Mouse (Mus musculus): Measurements from ENCODE around the gene Ifna4.
A peak's percentile ranks its signal among the peaks of the same experiment; 100 is the strongest.
"Not testable (repeated sequence)": the region's sequence is repeated elsewhere in the genome, so short reads cannot be mapped to it uniquely, and the experiment has no call there.

The Ifna4 gene

DNA sequence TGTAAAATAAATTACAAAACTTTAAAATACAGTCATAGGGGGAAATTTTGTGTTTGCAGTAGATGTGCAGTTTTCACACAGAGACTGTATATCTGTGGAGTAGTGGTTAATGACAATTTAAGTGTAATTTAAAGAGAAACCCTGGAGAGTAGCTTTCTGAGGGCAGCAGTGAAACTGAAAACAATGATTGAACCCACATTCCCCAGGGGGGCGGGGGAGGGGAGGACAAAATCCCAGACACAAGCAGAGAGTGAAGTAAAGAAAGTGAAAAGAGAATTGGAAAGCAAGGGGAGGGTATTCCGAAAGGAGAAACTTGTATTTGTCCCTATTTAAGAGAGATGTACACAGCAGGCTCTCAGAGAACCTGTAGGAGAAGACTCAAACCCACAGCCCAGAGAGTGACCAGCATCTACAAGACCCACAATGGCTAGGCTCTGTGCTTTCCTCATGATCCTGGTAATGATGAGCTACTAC lies at the start of gene Ifna4:
Gene Ifna4 (plus strand): TSS at position 424 of the 474 bp plus-strand sequence.
- no peak for DNase-seq

DNA sequence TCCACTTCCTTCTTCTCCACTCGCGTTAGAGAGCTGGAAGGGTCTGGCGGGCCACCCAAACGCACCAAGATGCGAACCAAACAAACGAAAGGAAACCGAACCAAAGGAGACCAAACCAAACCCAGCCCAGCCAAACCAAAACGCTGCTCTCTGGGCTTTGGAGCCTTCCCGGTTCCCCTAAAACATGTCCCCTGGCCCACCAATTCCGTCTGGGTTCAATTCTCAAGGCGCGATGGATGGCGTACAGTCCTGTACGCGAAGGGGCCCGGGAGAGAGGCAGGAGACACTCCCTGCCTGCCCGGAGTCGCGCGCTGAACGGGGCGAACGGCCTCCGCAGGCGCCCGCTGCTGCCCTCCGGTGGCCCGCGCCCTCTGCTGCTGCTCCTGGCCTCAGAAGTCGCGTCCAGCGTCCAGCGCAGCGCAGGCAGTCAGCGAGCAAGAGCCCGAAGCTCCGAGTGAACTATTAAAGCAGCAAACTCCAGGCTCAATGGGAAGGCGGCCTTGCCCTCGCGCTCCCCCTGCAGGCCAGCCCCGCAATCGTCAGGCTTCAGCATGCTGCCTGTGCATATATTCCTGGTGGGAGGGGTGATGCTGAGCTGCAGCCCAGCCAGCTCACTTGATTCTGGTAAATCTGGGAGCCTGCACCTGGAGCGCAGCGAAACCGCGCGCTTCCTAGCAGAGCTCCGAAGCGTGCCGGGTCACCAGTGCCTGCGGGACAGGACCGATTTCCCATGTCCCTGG lies 47.6 kb upstream of the Ifna4 start, which contains the start of gene Gm13275:
Gene Gm13275 (plus strand): TSS at position 552 of the 740 bp plus-strand sequence.
- DNase-seq: peak; percentile 14 to 46

DNA sequence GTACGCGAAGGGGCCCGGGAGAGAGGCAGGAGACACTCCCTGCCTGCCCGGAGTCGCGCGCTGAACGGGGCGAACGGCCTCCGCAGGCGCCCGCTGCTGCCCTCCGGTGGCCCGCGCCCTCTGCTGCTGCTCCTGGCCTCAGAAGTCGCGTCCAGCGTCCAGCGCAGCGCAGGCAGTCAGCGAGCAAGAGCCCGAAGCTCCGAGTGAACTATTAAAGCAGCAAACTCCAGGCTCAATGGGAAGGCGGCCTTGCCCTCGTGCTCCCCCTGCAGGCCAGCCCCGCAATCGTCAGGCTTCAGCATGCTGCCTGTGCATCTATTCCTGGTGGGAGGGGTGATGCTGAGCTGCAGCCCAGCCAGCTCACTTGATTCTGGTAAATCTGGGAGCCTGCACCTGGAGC lies 44.6 kb upstream of the Ifna4 start, which contains the start of gene Gm13279:
Gene Gm13279 (plus strand): TSS at position 301 of the 400 bp plus-strand sequence.
- DNase-seq: not testable (repeated sequence)

DNA sequence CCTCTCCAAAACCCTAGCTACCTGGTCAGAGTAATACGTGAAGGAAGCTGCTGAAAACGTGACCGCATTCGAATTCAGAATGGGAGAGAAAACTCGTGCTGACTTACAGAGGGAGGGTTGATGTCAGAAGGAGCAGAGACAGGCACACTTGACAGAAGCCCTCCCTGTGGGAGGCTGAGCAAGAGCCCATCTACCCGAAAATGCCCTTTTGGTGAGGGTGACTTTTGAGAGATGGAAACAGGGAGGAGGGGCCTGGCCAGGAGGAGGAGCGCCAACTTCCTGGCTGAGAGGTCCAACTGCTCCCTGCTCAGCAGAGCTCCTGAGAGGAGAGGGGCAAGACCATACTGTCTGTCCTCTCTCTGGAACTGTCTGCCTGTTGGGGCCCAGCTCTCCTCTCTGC lies 42.3 kb upstream of the Ifna4 start, which contains the start of gene Gm13285:
Gene Gm13285 (plus strand): TSS at position 301 of the 400 bp plus-strand sequence.
- DNase-seq: not testable (repeated sequence)

DNA sequence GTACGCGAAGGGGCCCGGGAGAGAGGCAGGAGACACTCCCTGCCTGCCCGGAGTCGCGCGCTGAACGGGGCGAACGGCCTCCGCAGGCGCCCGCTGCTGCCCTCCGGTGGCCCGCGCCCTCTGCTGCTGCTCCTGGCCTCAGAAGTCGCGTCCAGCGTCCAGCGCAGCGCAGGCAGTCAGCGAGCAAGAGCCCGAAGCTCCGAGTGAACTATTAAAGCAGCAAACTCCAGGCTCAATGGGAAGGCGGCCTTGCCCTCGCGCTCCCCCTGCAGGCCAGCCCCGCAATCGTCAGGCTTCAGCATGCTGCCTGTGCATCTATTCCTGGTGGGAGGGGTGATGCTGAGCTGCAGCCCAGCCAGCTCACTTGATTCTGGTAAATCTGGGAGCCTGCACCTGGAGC lies 38.7 kb upstream of the Ifna4 start, which contains the start of gene Gm13287:
Gene Gm13287 (plus strand): TSS at position 301 of the 400 bp plus-strand sequence.
- DNase-seq: not testable (repeated sequence)

DNA sequence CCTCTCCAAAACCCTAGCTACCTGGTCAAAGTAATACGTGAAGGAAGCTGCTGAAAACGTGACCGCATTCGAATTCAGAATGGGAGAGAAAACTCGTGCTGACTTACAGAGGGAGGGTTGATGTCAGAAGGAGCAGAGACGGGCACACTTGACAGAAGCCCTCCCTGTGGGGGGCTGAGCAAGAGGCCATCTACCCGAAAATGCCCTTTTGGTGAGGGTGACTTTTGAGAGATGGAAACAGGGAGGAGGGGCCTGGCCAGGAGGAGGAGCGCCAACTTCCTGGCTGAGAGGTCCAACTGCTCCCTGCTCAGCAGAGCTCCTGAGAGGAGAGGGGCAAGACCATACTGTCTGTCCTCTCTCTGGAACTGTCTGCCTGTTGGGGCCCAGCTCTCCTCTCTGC lies 36.4 kb upstream of the Ifna4 start, which contains the start of gene Gm13288:
Gene Gm13288 (plus strand): TSS at position 301 of the 400 bp plus-strand sequence.
- not testable (repeated sequence) for DNase-seq

DNA sequence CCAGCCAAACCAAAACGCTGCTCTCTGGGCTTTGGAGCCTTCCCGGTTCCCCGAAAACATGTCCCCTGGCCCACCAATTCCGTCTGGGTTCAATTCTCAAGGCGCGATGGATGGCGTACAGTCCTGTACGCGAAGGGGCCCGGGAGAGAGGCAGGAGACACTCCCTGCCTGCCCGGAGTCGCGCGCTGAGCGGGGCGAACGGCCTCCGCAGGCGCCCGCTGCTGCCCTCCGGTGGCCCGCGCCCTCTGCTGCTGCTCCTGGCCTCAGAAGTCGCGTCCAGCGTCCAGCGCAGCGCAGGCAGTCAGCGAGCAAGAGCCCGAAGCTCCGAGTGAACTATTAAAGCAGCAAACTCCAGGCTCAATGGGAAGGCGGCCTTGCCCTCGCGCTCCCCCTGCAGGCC lies 35.9 kb upstream of the Ifna4 start:
- DNase-seq: peak; percentile 32 to 53

DNA sequence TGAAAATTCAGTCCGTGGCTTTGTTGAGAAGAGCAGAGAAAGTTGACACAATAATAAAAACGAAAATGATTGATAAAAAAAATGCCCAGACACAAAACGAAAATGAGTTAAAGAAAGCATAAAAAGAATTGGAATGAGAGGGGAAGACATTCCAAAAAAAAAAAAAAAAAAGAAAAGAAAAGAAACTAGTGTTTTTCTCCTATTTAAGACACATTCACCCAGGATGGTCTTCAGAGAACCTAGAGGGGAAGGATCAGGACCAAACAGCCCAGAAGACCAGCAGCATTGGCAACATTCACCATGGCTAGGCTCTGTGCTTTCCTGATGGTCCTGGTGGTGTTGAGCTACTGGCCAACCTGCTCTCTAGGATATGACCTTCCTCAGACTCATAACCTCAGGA lies 25.7 kb upstream of the Ifna4 start, which contains the start of gene Ifna7:
Gene Ifna7 (plus strand): TSS at position 301 of the 400 bp plus-strand sequence.
- DNase-seq: no peak

DNA sequence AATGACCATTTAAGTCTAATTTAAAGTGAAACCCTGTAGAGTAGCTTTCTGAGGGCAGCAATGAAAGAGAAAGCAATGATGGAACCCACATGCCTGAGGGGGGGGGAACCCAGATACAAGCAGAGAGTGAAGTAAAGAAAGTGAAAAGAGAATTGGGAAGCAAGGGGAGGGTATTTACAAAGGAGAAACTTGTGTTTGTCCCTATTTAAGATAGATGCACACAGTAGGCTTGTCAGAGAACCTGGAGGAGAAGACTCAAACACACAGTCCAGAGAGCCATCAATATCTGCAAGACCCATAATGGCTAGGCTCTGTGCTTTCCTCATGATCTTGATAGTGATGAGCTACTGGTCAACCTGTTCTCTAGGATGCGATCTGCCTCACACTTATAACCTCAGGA lies 22.0 kb upstream of the Ifna4 start, which contains the start of gene Ifna11:
Gene Ifna11 (plus strand): TSS at position 301 of the 400 bp plus-strand sequence.
- DNase-seq: no peak

DNA sequence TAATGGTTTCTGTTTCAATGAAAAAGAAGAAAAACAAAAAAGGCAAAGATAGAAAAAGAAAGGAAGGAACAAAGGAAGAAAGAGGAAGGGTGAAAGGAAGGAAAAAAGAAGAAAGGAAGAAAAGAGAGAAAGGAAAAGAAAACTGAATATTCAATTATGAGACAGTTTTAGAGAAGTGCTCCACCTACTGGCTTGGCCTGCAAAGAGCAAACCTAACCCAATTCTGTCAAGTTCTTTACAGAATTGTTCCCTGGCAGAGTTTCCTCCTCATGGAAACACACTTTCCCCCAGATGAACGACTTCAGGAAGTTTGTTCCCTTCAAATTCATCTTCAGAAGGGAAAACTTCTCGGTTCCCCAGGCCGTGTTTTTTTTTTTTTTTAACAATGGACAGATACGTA lies 18.7 kb upstream of the Ifna4 start:
- peak in 1 of 2 experiments; percentile 50 for DNase-seq

DNA sequence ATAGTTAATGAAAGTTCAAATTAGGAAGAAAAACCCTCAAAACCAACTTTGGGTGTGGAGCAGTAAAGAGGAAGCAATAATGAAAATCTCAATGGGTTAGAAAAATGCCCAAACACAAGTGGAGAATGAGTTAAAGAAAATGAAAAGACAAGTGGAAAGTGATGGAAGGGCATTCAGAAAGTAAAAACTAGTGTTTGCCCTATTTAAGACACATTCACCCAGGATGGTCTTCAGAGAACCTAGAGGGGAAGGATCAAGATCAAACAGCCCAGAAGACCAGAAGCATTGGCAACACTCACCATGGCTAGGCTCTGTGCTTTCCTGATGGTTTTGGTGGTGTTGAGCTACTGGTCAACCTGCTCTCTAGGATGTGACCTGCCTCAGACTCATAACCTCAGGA lies 14.5 kb upstream of the Ifna4 start, which contains the start of gene Ifna6:
Gene Ifna6 (plus strand): TSS at position 301 of the 400 bp plus-strand sequence.
- DNase-seq: not testable (repeated sequence)

DNA sequence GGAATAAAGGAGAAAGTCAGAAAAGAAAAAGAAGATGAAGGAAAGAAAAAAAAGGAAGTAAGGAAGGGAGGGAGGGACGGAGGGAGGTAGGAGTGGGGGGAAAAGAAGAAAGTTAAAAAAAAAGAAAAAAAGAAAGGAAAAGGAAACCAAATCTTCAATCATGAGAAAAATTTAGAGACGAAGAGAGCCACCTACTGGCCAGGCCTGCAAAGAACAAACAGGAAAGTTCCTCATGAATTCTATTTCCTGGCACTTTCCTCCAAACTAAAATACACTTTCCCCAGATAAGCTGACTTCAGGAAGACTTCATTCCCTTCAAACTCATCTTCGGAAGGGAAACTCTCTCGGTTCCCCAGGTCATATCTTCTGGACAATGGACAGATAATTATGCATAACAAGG lies 11.1 kb upstream of the Ifna4 start:
- DNase-seq: peak; percentile 7 to 66

DNA sequence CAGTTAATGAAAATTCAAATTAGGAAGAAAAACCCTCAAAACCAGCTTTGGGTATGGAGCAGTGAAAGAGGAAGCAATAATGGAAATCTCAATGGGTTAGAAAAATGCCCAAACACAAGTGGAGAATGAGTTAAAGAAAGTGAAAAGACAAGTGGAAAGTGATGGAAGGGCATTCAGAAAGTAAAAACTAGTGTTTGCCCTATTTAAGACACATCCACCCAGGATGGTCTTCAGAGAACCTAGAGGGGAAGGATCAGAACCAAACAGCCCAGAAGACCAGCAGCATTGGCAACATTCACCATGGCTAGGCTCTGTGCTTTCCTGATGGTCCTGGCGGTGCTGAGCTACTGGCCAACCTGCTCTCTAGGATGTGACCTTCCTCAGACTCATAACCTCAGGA lies 6.4 kb upstream of the Ifna4 start, which contains the start of gene Ifna5:
Gene Ifna5 (plus strand): TSS at position 301 of the 400 bp plus-strand sequence.
- DNase-seq: not testable (repeated sequence)

DNA sequence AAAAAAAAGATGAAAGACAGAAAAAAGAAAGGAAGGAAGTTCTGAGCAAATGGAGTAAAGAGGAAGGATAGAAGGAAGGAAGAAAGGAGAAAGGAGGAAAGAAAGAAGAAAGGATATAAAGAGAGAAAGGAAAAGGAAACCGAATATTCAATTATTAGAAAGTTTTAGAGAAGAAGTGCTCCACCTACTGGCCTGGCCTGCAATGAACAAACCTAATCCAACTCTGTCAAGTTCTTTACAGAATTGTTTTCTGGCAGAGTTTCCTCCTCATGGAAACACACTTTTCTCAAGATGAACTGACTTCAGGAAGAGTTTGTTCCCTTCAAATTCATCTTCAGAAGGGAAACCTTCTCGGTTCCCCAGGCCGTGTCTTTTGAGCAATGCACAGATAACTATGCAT lies 2.8 kb upstream of the Ifna4 start:
- DNase-seq: peak in 1 of 2 experiments; percentile 58

DNA sequence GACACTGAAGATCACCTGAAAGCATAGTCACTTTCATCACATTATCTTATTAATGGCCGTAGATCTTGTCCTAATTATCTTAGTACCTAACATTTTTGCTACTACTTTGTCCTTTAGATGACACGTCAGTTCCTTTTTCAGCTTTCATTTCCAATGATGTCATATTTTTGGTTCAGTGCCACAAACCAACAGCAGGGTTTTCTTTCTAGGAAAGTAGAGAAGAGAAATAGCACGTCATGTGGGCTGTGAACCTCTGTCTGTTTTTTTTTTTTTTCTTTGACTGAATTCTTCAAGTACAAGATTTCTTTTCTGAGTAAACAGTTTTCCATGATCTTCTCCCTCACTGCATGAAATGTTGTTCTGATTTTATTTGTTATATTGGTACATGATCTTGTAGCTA lies 1.6 kb upstream of the Ifna4 start:
- DNase-seq: no peak

DNA sequence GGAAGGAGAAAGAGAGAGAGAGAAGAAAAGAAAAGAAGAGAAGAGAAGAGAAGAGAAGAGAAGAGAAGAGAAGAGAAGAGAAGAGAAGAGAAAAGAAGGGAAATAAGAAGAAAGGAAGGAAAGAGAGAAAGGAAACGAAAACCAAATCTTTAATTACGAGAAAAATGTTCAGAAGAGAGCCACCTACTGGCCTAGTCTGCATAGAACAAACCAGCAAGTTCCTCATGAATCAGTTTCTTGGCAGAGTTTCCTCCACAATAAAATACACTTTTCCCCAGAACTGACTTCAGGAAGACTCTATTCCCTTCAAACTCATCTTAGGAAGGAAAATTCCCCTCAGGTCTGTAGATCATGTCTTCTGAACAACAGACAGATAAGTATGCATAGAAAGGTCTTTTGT lies 3.7 kb downstream of the Ifna4 start:
- DNase-seq: no peak

DNA sequence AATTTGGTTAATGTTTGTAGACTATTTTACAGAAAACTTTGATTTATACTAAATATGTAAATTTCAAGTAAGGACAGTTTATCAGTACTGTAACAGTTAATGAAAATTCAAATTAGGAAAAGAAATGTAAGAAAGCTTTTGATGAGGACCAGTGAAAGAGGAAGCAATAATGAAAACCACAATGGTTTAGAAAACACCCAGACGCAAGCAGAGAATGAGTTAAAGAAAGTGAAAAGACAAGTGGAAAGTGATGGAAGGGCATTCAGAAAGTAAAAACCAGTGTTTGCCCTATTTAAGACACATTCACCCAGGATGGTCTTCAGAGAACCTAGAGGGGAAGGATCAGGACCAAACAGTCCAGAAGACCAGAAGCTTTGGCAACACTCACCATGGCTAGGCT lies 8.0 kb downstream of the Ifna4 start, which contains the start of gene Ifna1:
Gene Ifna1 (plus strand): TSS at position 390 of the 400 bp plus-strand sequence.
- DNase-seq: no peak

DNA sequence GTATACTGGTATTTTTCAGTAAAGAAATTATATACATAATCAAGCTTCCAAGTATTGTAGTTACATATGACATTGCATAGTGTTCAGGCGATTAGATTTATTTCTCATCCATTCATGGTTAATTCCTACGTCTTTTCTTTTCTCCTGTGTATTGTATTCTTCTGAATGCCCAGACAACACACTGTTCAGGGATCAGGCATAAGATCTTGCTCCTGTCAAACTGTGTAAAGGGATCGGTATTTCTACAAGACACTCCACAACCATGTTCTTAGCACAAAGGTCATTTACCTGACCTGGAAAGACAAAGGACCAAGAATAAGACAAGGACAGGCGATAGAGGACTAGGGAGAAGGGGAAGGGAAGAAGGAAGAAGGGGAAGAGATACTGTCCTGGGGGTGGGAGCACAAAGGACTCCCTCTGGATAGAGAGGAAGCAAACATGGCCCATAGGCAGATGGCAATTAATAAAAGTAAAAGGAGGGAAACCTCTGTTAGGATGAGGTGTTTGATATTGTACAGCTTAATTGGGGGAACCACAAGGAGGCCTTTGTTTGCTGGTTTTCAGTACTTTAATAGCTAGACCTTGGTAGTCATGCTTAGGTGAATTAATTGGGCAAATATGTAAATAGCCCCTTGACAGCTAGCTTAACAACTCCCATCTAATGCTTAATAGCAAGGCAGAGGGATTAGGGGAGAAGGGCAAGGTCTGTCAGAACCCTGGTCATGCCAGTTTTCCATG lies 9.5 kb downstream of the Ifna4 start:
- no peak for DNase-seq

DNA sequence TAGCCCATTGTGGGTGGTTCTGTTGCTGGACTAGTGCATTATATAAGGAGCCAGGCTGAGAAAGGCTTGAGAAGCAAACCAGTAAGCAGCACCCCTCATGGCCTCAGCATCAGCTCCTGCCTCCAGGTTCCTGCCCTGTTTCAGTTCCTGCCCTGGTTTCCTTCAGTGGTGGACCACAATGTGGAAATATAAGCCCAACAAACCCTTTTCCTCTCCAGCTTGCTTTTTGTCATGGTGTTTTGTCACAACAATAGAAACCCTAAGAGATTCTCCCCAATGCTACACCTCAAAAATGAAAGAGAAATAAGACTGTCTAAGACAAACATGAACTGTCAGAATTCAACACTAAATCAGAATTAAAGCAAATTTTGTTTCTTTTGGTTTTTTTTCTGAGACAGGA lies 17.6 kb downstream of the Ifna4 start:
- DNase-seq: no peak

DNA sequence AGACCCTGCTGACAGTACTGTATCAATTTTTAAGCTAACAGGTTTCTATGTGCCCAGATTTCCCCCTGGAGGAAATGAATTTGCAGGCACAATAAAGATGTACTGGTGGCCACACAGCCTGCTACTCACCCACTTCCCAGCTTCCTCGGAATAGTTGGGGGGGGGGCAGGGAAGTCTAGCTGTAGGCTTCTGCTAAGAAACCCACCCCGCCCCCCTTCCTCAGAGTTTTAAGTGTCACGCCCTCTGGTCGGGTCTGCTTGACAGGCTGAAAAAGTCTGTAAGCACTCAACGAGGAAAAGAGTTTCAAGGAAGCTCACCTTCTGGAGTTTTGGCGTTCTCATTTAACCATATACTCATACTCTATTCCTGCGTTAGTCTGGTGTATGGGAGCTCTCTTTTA lies 21.6 kb downstream of the Ifna4 start:
- DNase-seq: no peak

DNA sequence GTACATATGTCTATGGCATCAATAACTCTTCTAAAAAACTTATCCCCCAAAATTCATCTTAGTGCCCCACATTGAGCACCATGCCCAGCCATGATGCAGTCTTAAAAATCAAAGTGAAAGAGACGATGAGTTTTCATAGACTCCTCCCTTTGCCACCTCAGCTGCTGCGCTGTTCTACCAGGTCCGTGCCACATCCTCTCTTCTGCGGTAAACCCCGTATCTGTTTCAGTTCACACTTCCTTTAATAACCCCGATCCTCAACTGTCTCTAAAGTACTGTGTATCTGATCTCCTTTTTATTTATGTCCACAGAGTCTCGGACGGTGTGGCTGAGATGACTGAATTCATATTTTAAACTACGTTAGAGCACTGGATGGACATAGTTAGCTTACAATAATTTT lies 22.9 kb downstream of the Ifna4 start:
- no peak for DNase-seq

DNA sequence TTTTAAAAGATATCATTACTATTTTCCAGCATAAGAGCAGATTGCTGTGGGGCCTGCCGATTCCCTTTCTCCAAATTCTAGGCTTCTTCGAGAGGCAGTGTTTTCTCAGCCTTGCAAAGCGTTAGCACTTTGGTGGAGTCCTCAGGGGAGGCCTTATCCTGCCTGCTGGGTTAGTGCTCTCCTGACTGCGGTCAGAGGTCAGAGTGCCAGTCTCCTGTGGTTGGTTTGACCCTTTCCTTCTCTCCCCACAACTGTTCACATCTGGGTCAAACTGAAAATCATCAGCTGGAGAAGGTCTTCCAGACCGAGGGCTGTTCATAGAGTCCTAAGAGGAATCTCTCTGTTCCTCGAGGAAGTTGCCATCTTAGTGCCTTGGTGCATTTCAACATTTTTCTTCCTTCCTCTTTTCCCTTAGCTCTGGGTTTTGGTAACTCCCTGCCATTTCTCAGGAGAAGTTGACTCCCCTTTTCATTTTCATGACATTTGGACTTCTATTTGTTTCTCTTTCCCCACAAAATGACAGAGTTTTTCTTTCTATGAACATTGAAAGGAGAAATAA lies 23.4 kb downstream of the Ifna4 start:
- DNase-seq: peak; percentile 16 to 28
